Mouse (Mus musculus): ENCODE results near the gene Dag1.

DNA sequence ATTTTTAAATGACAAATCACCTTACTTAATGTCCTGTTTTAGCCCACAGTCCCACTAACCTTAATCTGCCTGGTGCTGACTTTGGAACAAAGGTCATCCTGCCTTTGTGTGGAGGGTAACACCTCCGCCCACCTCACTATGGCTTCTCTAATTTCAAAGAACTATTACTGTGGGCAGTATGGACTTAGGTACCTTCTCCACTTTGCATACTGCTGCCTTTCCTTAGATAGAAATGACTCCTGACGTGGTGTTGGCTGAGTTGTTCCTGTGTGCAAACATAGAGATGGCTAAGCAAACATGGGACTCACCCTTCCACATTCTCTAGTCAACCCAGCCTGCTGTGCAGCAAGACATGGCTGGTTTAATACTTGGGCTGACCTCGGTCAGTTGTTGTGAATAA is 38.1 kb upstream of the Dag1 start:
- no peak for TF ChIP-seq POLR2A (IDR thresholded peaks at IDR 0.05; ENCODE audit: low read depth, low read length)
- no peak for TF ChIP-seq CTCF (conservative IDR thresholded peaks at IDR 0.05; ENCODE audit: insufficient read depth, insufficient read length, low read depth, low read length)
